Mouse (Mus musculus): ENCODE measurements around the gene Cemip. TPM values are rescaled to one million over a fixed set of nuclear protein-coding genes. Genes with fewer than 3 reads are reported as not detected.
A peak's percentile ranks its signal among the peaks of the same experiment; 100 is the strongest.

Cemip gene
- total and polyA plus RNA-seq, 2 experiments: not detected

DNA sequence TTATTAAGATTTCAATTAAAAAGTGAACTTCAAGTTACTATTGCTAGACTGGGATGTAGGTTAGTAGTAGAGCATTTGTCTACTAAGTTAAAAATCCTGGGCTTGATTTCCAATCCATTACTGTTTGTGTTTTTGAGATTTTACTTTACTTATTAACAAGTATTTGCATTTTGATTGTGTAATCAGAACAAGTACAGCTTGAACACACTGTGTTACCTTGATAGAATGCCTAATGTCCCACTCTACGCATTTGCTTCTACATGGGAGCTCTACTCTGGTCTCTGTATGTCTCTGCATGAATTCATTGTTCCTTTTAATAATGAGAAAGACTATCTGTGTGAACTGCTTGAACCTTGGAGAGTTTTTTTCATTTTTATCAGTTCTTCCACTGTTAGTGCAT lies 20.6 kb upstream of the Cemip start:
- peaks cover 7% of the 10 kb centered on the region; the same call in 1 of the 2 replicates for H3K79me2 ChIP-seq (ENCODE audit: control insufficient read depth, insufficient read depth, low read length)
- DNase-seq (ENCODE audit: extremely low read depth, low read depth, low spot score): peak; percentile 87
- no peaks in the 10 kb centered on the region for H3K27me3 ChIP-seq (ENCODE audit: control insufficient read depth, insufficient read depth, low read length)
- peaks cover 4% of the 10 kb centered on the region; the same call in 1 of the 2 replicates for H3K36me3 ChIP-seq (ENCODE audit: control insufficient read depth, insufficient read depth, low read length)
- TF ChIP-seq POLR2A (IDR thresholded peaks at IDR 0.05; ENCODE audit: extremely low read depth, insufficient read depth, low read length) (no peak), CTCF (IDR thresholded peaks at IDR 0.05; ENCODE audit: low read depth, low read length) (no peak)
- 20% methylated on average over 1 of the region's 1 CpGs for WGBS
- H3K4me1 ChIP-seq (ENCODE audit: control insufficient read depth, insufficient read depth, low read length): peaks cover 24% of the 10 kb centered on the region
- H3K4me3 ChIP-seq (ENCODE audit: insufficient read depth, low read depth, low read length): no peak overlapping the region
- H3K27ac ChIP-seq (replicated peaks; ENCODE audit: insufficient read depth, low read depth, low read length): peak overlapping the region; percentile 91
- H3K9ac ChIP-seq (ENCODE audit: low read depth, low read length): no peak overlapping the region

- no peak for TF ChIP-seq POLR2A (IDR thresholded peaks at IDR 0.05; ENCODE audit: extremely low read depth, insufficient read depth, low read length)
- no peak for TF ChIP-seq CTCF (IDR thresholded peaks at IDR 0.05; ENCODE audit: low read depth, low read length)
- Histone ChIP-seq H3K9ac (ENCODE audit: low read depth, low read length) (no peak overlapping the region), H3K79me2 (ENCODE audit: control insufficient read depth, insufficient read depth, low read length) (no peaks in the 10 kb centered on the region), H3K36me3 (ENCODE audit: control insufficient read depth, insufficient read depth, low read length) (no peaks in the 10 kb centered on the region), H3K27ac (replicated peaks; ENCODE audit: insufficient read depth, low read depth, low read length) (no peak overlapping the region), H3K4me1 (ENCODE audit: control insufficient read depth, insufficient read depth, low read length) (peaks cover 12% of the 10 kb centered on the region), H3K4me3 (ENCODE audit: insufficient read depth, low read depth, low read length) (no peak overlapping the region), H3K27me3 (ENCODE audit: control insufficient read depth, insufficient read depth, low read length) (no peaks in the 10 kb centered on the region)
- 92% methylated on average over 1 of the region's 1 CpGs for WGBS
- DNase-seq (ENCODE audit: extremely low read depth, low read depth, low spot score): no peak
Observed at GRCm38 (mm10) chr7:84102589-84102988, 16.3 kb upstream of the Cemip start.

DNA sequence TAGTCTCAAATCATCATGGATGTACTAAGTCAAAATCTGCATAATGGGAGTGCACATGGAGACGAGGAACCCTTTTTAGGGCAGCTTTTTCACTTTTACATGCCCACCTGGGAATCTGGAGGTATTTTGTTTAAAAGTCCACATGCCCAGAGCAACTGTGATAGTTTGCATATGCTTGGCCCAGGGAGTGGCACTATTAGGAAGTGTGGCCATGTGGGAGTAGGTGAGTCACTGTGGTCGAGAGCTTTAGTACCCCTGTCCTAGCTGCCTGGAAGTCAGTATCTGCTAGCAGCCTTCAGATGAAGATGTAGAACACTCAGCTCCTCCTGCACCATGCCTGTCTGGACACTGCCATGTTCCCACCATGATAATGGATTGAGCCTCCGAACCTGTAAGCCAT lies 14.4 kb upstream of the Cemip start:
- TF ChIP-seq CTCF (IDR thresholded peaks at IDR 0.05; ENCODE audit: low read depth, low read length) (no peak), POLR2A (IDR thresholded peaks at IDR 0.05; ENCODE audit: extremely low read depth, insufficient read depth, low read length) (no peak)
- H3K36me3 ChIP-seq (ENCODE audit: control insufficient read depth, insufficient read depth, low read length): no peaks in the 10 kb centered on the region
- no peaks in the 10 kb centered on the region for H3K27me3 ChIP-seq (ENCODE audit: control insufficient read depth, insufficient read depth, low read length)
- H3K27ac ChIP-seq (replicated peaks; ENCODE audit: insufficient read depth, low read depth, low read length): no peak overlapping the region
- no peak overlapping the region for H3K4me3 ChIP-seq (ENCODE audit: insufficient read depth, low read depth, low read length)
- no peaks in the 10 kb centered on the region for H3K79me2 ChIP-seq (ENCODE audit: control insufficient read depth, insufficient read depth, low read length)
- 88% methylated on average over 3 of the region's 3 CpGs for WGBS
- no peak for DNase-seq (ENCODE audit: extremely low read depth, low read depth, low spot score)
- H3K4me1 ChIP-seq (ENCODE audit: control insufficient read depth, insufficient read depth, low read length): no peaks in the 10 kb centered on the region
- H3K9ac ChIP-seq (ENCODE audit: low read depth, low read length): no peak overlapping the region

DNA sequence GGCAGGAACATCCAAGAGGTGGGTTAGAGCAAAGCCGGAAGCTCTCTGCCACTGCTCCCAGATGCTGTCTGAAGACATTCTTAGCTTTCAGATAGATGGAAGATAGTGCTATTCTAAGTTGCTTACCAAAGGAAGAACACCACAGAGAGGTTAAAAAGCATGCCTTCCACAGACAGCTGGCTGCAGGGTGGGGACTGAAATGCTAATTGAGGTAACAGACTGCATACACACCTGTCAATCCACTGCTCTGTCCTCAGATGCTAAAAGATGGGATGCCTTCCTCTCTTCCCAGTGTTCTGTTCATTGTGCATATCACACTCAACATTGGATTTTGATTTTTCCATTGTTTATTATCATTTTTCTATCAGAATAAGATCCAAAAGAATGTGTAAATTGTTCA lies 11.8 kb upstream of the Cemip start:
- Histone ChIP-seq H3K79me2 (ENCODE audit: control insufficient read depth, insufficient read depth, low read length) (no peaks in the 10 kb centered on the region), H3K27ac (replicated peaks; ENCODE audit: insufficient read depth, low read depth, low read length) (no peak overlapping the region), H3K36me3 (ENCODE audit: control insufficient read depth, insufficient read depth, low read length) (no peaks in the 10 kb centered on the region), H3K4me3 (ENCODE audit: insufficient read depth, low read depth, low read length) (no peak overlapping the region), H3K4me1 (ENCODE audit: control insufficient read depth, insufficient read depth, low read length) (no peaks in the 10 kb centered on the region), H3K9ac (ENCODE audit: low read depth, low read length) (no peak overlapping the region), H3K27me3 (ENCODE audit: control insufficient read depth, insufficient read depth, low read length) (no peaks in the 10 kb centered on the region)
- TF ChIP-seq POLR2A (IDR thresholded peaks at IDR 0.05; ENCODE audit: extremely low read depth, insufficient read depth, low read length) (no peak), CTCF (IDR thresholded peaks at IDR 0.05; ENCODE audit: low read depth, low read length) (no peak)
- DNase-seq (ENCODE audit: extremely low read depth, low read depth, low spot score): no peak
- WGBS: 91% methylated on average over 1 of the region's 1 CpGs

DNA sequence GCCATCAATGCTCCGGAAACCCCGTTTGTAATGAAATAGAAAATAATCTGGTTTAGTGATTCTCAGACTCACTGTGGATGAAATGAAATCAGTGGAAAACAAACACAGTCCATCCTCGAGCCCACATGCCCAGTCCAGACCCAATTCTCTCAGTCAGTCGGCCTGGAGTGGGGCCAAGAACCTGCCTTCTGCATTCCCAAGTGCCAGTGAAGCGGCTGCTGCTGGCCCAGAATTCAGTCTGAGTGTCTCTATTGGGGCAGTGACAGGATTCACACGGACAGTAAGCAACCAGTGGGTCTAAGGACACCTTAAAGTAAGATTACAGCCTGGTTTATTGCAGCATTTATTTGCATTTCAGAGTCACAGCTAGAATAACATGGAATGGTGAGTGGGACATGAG lies 10.2 kb upstream of the Cemip start:
- WGBS: 52% methylated on average over 6 of the region's 6 CpGs
- Histone ChIP-seq H3K9ac (ENCODE audit: low read depth, low read length) (no peak overlapping the region), H3K27ac (replicated peaks; ENCODE audit: insufficient read depth, low read depth, low read length) (no peak overlapping the region), H3K4me1 (ENCODE audit: control insufficient read depth, insufficient read depth, low read length) (no peaks in the 10 kb centered on the region), H3K79me2 (ENCODE audit: control insufficient read depth, insufficient read depth, low read length) (no peaks in the 10 kb centered on the region), H3K4me3 (ENCODE audit: insufficient read depth, low read depth, low read length) (no peak overlapping the region), H3K27me3 (ENCODE audit: control insufficient read depth, insufficient read depth, low read length) (no peaks in the 10 kb centered on the region), H3K36me3 (ENCODE audit: control insufficient read depth, insufficient read depth, low read length) (no peaks in the 10 kb centered on the region)
- no peak for TF ChIP-seq CTCF (IDR thresholded peaks at IDR 0.05; ENCODE audit: low read depth, low read length)
- no peak for TF ChIP-seq POLR2A (IDR thresholded peaks at IDR 0.05; ENCODE audit: extremely low read depth, insufficient read depth, low read length)
- DNase-seq (ENCODE audit: extremely low read depth, low read depth, low spot score): no peak

DNA sequence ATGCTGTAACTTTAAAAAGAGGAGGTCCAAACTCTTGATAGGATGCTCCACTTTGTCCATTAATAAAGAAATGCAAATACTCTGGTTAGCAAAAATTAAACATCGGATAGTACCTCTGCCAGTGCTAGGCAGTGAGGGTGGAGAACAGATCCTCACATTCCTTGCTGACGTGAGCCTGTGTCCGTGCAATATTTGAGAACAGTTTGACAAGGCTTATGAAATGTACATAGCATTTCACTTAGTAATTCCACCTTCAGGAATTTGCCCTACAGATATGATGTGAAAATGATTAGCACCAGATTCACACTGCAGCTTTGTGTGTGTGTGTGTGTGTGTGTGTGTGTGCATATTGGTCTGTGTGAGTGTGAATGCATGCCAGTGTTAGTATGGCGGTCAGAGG lies 4.5 kb upstream of the Cemip start:
- Histone ChIP-seq H3K27ac (replicated peaks; ENCODE audit: insufficient read depth, low read depth, low read length) (no peak overlapping the region), H3K36me3 (ENCODE audit: control insufficient read depth, insufficient read depth, low read length) (no peaks in the 10 kb centered on the region), H3K4me3 (ENCODE audit: insufficient read depth, low read depth, low read length) (no peak overlapping the region), H3K9ac (ENCODE audit: low read depth, low read length) (no peak overlapping the region), H3K27me3 (ENCODE audit: control insufficient read depth, insufficient read depth, low read length) (peaks cover 6% of the 10 kb centered on the region; the same call in 1 of the 2 replicates), H3K79me2 (ENCODE audit: control insufficient read depth, insufficient read depth, low read length) (no peaks in the 10 kb centered on the region), H3K4me1 (ENCODE audit: control insufficient read depth, insufficient read depth, low read length) (peaks cover 3% of the 10 kb centered on the region; the same call in 1 of the 2 replicates)
- no peak for DNase-seq (ENCODE audit: extremely low read depth, low read depth, low spot score)
- TF ChIP-seq POLR2A (IDR thresholded peaks at IDR 0.05; ENCODE audit: extremely low read depth, insufficient read depth, low read length): no peak
- no peak for TF ChIP-seq CTCF (IDR thresholded peaks at IDR 0.05; ENCODE audit: low read depth, low read length)
- 67% methylated on average over 4 of the region's 4 CpGs for WGBS

All from liver, adult 2 months (tissue).